Mouse (Mus musculus): Measurements from ENCODE around the gene 9230112D13Rik. TPM values are rescaled to one million over a fixed set of nuclear protein-coding genes. Genes with fewer than 3 reads are reported as not detected.
A peak's percentile ranks its signal among the peaks of the same experiment; 100 is the strongest.

9230112D13Rik gene
- polyA plus RNA-seq (2014; fragmentation: Nextera tagmentation; extraction: Ambion mirVana): not detected in 2 replicates

DNA sequence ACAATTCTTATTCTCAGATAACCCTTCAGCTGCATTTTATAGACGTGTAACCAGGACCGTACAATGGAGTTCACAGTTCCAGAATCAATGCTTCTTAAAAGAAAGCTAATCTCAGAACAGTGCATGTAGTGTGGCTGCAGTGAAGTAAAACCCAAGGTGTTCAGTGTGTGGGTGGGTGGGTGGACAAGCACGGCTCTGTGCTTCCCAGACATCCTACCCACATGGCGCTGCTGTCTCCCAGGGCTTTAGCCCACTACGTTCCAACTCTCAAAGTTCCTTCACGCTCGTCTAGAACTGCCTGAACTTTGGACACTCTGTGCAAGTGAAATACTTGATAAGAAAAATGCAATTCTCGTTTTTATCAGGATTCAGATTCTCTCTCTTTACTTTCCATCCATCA lies at the start of gene 9230112D13Rik:
9230112D13Rik (minus strand) TSS at position 101 of the 400 bp plus-strand sequence.
- Histone ChIP-seq H3K9me3 (ENCODE audit: control insufficient read depth, low read length) (no peaks in the 10 kb centered on the region), H3K4me3 (ENCODE audit: low read depth, low read length) (no peak within 1 kb of the TSS), H3K27ac (ENCODE audit: low read depth, low read length) (no peak within 1 kb of the TSS), H3K36me3 (ENCODE audit: control insufficient read depth, insufficient read depth, low read length) (no peaks in the 10 kb centered on the region), H3K4me2 (ENCODE audit: low read depth, low read length, severe bottlenecking) (no peak within 1 kb of the TSS), H3K4me1 (replicated peaks; ENCODE audit: control insufficient read depth, insufficient read depth, low read length) (no peaks in the 10 kb centered on the region), H3K27me3 (ENCODE audit: control insufficient read depth, insufficient read depth, low read length) (no peaks in the 10 kb centered on the region), H3K9ac (ENCODE audit: low read length) (no peak within 1 kb of the TSS)
- ATAC-seq (replicated peaks; ENCODE audit: low FRiP score) (no peak), DNase-seq (ENCODE audit: low spot score) (no peak)
- WGBS: 91% methylated on average over 8 of the region's 8 CpGs

DNA sequence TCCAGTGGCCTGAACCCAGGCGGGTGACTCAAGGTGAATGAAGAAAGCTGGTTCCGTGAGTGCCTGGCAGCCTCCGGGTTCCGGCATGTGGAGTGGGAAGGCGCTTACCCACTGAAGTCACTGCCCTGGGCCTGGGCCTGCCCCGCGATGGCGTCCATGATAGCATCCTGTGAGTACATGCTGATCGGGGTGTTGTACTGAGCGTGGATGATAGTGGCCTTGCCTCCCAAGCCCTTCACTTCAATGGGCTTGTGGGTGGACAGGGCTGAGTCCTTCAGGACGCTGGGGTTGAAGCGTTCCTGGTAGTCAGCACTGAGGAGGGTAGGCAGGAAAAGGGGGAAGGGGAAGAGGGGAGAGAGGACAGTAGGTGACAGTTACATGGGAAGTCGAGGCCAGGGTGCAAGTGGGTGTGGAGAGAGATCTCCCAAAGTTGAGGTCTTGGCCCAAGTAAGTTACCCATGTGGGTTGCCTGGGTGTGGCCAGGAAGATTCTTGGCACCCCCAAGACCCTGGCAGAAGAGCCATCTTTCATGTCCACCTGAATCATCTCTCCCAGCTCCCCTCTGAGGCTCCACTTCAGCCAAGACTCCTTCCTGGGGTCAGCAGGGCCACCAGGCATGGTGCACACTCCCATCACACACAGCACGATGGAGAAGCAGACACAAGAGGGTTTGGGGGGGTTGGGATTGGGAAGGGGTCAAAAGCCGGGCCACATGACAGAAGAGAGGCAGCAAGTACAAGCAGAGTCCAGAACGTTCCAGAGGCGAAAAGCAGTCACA lies 49.2 kb upstream of the 9230112D13Rik start:
- H3K9me3 ChIP-seq (ENCODE audit: control insufficient read depth, low read length): no peaks in the 10 kb centered on the region
- H3K4me1 ChIP-seq (replicated peaks; ENCODE audit: control insufficient read depth, insufficient read depth, low read length): no peaks in the 10 kb centered on the region
- WGBS: 85% methylated on average over 17 of the region's 17 CpGs
- no peaks in the 10 kb centered on the region; the same call in 1 of the 2 replicates for H3K27me3 ChIP-seq (ENCODE audit: control insufficient read depth, insufficient read depth, low read length)
- H3K4me3 ChIP-seq (ENCODE audit: low read depth, low read length): no peak overlapping the region
- ATAC-seq (replicated peaks; ENCODE audit: low FRiP score) (no peak), DNase-seq (ENCODE audit: low spot score) (no peak)
- no peak overlapping the region for H3K9ac ChIP-seq (ENCODE audit: low read length)
- no peak overlapping the region for H3K4me2 ChIP-seq (ENCODE audit: low read depth, low read length, severe bottlenecking)
- H3K36me3 ChIP-seq (ENCODE audit: control insufficient read depth, insufficient read depth, low read length): no peaks in the 10 kb centered on the region
- no peak overlapping the region for H3K27ac ChIP-seq (ENCODE audit: low read depth, low read length)

DNA sequence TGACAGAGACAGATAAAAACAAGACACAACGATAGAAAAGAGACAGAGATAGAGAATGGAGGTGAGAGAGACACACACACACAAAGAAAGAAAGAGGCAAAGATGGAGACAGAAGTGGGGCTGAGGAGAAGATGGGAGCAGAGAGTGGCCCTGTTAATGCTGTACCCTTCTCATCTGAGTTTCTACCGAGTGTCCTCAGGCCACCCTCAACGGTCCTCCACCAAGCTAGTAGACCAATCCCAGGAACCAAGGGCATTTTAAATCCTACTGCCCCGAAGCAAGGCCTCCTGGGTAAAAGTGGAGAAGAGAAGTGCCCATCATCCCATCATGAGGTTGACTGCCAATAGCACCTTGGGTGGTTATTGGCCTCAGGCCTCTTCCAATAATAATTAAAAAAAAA lies 48.3 kb upstream of the 9230112D13Rik start:
- H3K9ac ChIP-seq (ENCODE audit: low read length): no peak overlapping the region
- no peak for ATAC-seq (replicated peaks; ENCODE audit: low FRiP score)
- no peaks in the 10 kb centered on the region for H3K36me3 ChIP-seq (ENCODE audit: control insufficient read depth, insufficient read depth, low read length)
- no peaks in the 10 kb centered on the region; the same call in 1 of the 2 replicates for H3K27me3 ChIP-seq (ENCODE audit: control insufficient read depth, insufficient read depth, low read length)
- H3K4me2 ChIP-seq (ENCODE audit: low read depth, low read length, severe bottlenecking): no peak overlapping the region
- WGBS: 82% methylated on average over 4 of the region's 4 CpGs
- no peak for DNase-seq (ENCODE audit: low spot score)
- H3K4me3 ChIP-seq (ENCODE audit: low read depth, low read length): no peak overlapping the region
- H3K4me1 ChIP-seq (replicated peaks; ENCODE audit: control insufficient read depth, insufficient read depth, low read length): no peaks in the 10 kb centered on the region
- no peak overlapping the region for H3K27ac ChIP-seq (ENCODE audit: low read depth, low read length)
- H3K9me3 ChIP-seq (ENCODE audit: control insufficient read depth, low read length): no peaks in the 10 kb centered on the region

DNA sequence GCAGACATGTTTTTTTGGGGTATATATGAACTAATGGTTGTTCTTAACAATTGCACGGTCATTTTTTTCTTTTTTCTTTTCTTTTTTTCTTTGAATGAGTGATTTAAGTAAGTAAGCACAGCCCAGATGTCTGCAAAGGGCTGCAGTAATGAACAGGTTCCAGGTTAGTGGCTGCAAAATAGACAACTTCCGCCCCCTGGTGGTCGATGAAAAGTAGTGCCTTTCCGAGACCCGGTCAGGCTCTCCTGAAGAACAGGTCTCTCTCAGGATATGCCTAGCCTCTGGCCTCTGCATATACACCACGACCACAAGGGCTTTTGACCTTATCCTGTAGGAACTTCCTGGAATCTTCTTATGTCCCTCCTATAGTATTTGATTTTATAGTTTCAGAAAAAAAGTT lies 47.7 kb upstream of the 9230112D13Rik start:
- Histone ChIP-seq H3K27ac (ENCODE audit: low read depth, low read length) (no peak overlapping the region), H3K4me2 (ENCODE audit: low read depth, low read length, severe bottlenecking) (peak overlapping the region; percentile 41; the same call in 1 of the 2 replicates), H3K9ac (ENCODE audit: low read length) (no peak overlapping the region), H3K36me3 (ENCODE audit: control insufficient read depth, insufficient read depth, low read length) (no peaks in the 10 kb centered on the region), H3K4me1 (replicated peaks; ENCODE audit: control insufficient read depth, insufficient read depth, low read length) (no peaks in the 10 kb centered on the region), H3K9me3 (ENCODE audit: control insufficient read depth, low read length) (no peaks in the 10 kb centered on the region), H3K4me3 (ENCODE audit: low read depth, low read length) (no peak overlapping the region), H3K27me3 (ENCODE audit: control insufficient read depth, insufficient read depth, low read length) (no peaks in the 10 kb centered on the region; the same call in 1 of the 2 replicates)
- ATAC-seq (replicated peaks; ENCODE audit: low FRiP score): peak; percentile 66
- 1% methylated on average over 6 of the region's 6 CpGs for WGBS
- DNase-seq (ENCODE audit: low spot score): peak; percentile 88

DNA sequence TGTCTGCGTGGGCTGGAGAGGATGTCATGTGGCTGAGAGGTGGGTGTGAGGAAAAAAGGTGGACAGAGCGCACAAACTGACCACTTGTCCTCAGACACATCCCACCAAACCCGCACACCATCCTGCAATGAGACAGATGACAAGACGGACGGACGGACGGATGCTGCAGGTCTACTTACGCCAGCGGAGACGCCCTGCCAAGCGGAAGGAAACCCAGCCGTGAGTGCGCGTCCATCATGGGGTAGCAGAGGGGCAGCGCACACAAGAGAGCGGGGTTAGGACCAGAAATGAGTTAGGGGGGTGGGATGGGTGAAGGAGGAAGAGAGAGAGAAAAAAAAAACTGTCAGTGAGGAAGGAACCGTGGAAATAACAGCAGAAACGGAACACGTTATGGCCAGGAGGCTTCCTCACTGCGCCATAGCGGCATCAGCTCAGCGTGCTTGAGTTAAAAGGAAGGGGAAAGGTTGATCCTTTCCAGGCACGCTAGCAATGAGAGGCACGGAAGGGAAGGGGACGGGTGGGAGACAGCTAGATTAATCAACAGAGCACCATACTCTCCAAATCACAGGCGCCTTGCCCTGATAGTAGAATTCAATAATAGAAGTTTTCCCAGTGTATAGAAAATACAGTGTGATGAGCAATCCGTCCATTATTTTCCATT lies 47.1 kb upstream of the 9230112D13Rik start:
- Histone ChIP-seq H3K27ac (ENCODE audit: low read depth, low read length) (no peak overlapping the region), H3K9me3 (ENCODE audit: control insufficient read depth, low read length) (no peaks in the 10 kb centered on the region), H3K4me1 (replicated peaks; ENCODE audit: control insufficient read depth, insufficient read depth, low read length) (no peaks in the 10 kb centered on the region), H3K4me3 (ENCODE audit: low read depth, low read length) (peak overlapping the region; percentile 11; the same call in 1 of the 2 replicates), H3K27me3 (ENCODE audit: control insufficient read depth, insufficient read depth, low read length) (no peaks in the 10 kb centered on the region; the same call in 1 of the 2 replicates), H3K9ac (ENCODE audit: low read length) (no peak overlapping the region; the same call in 1 of the 2 replicates), H3K4me2 (ENCODE audit: low read depth, low read length, severe bottlenecking) (peak overlapping the region; percentile 41), H3K36me3 (ENCODE audit: control insufficient read depth, insufficient read depth, low read length) (no peaks in the 10 kb centered on the region)
- WGBS: 39% methylated on average over 27 of the region's 27 CpGs
- ATAC-seq (replicated peaks; ENCODE audit: low FRiP score) (no peak), DNase-seq (ENCODE audit: low spot score) (no peak)

DNA sequence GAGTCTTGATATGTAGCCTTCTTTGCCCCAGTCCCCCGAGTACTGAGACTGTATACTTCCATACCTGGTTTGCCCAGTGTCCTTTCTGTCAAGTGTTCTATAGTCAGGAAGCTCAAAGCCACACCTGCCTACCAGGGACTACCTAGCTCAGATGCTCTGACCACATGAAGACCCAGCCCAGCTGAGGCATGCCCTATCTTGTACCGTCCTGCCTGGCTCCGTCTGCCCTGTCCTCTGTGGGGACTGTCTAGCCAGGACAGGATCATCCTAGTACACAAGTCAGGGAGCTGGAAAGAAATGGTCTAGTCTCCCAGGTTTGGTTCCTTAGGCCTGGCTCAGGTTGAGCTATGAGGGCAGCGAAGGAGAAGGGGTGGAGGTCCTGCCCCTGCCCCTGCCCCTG lies 46.0 kb upstream of the 9230112D13Rik start:
- no peak for DNase-seq (ENCODE audit: low spot score)
- Histone ChIP-seq H3K9ac (ENCODE audit: low read length) (no peak overlapping the region), H3K4me1 (replicated peaks; ENCODE audit: control insufficient read depth, insufficient read depth, low read length) (no peaks in the 10 kb centered on the region), H3K27ac (ENCODE audit: low read depth, low read length) (no peak overlapping the region), H3K9me3 (ENCODE audit: control insufficient read depth, low read length) (no peaks in the 10 kb centered on the region), H3K36me3 (ENCODE audit: control insufficient read depth, insufficient read depth, low read length) (no peaks in the 10 kb centered on the region), H3K4me3 (ENCODE audit: low read depth, low read length) (no peak overlapping the region), H3K4me2 (ENCODE audit: low read depth, low read length, severe bottlenecking) (no peak overlapping the region), H3K27me3 (ENCODE audit: control insufficient read depth, insufficient read depth, low read length) (no peaks in the 10 kb centered on the region; the same call in 1 of the 2 replicates)
- no peak for ATAC-seq (replicated peaks; ENCODE audit: low FRiP score)
- WGBS: 75% methylated on average over 4 of the region's 4 CpGs

DNA sequence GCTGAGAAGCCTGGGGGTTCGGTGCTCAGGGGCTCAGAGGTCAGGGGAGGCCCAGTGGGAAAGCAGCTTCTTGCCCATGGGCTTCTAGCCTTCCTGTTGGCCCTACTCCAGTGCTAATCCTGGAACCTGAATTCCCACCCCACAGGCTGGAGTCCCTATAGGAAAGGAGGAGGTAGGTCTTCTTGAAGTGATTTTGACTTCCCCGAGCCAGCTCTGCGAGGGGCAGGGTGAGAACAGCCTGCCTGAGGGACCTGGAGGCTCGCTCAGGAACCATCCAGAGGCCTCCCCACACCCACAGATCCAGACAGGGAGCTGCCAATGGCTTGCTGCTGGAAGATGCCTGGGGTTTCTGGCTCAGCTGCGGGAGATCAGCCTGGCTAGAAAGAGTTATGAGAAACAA lies 45.1 kb upstream of the 9230112D13Rik start:
- Histone ChIP-seq H3K9ac (ENCODE audit: low read length) (no peak overlapping the region), H3K36me3 (ENCODE audit: control insufficient read depth, insufficient read depth, low read length) (no peaks in the 10 kb centered on the region), H3K27me3 (ENCODE audit: control insufficient read depth, insufficient read depth, low read length) (no peaks in the 10 kb centered on the region; the same call in 1 of the 2 replicates), H3K4me3 (ENCODE audit: low read depth, low read length) (no peak overlapping the region), H3K9me3 (ENCODE audit: control insufficient read depth, low read length) (no peaks in the 10 kb centered on the region), H3K4me1 (replicated peaks; ENCODE audit: control insufficient read depth, insufficient read depth, low read length) (no peaks in the 10 kb centered on the region), H3K4me2 (ENCODE audit: low read depth, low read length, severe bottlenecking) (no peak overlapping the region), H3K27ac (ENCODE audit: low read depth, low read length) (no peak overlapping the region)
- 66% methylated on average over 5 of the region's 5 CpGs for WGBS
- ATAC-seq (replicated peaks; ENCODE audit: low FRiP score) (no peak), DNase-seq (ENCODE audit: low spot score) (no peak)

DNA sequence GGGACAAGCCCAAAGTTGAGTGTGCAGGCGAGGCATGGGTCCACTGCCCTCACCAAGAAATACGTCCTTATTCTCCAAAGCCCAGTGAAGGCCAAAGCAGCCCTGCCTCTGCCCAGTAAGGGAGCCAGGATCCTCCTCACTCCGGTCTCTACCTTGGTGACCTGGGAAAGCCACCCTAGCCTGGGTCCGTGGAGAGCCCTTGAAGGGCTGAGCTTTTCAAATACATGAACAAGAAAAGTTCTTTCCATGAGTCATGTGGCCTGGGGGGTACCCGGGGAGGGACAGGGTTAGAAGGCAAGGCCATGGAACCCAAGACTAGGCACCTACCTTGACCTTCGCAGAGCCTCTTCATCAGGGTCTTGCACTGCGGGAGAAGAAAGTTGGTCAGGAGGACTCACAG lies 43.9 kb upstream of the 9230112D13Rik start:
- Histone ChIP-seq H3K36me3 (ENCODE audit: control insufficient read depth, insufficient read depth, low read length) (no peaks in the 10 kb centered on the region), H3K9ac (ENCODE audit: low read length) (no peak overlapping the region), H3K4me2 (ENCODE audit: low read depth, low read length, severe bottlenecking) (no peak overlapping the region), H3K27ac (ENCODE audit: low read depth, low read length) (no peak overlapping the region), H3K4me3 (ENCODE audit: low read depth, low read length) (no peak overlapping the region), H3K4me1 (replicated peaks; ENCODE audit: control insufficient read depth, insufficient read depth, low read length) (no peaks in the 10 kb centered on the region), H3K9me3 (ENCODE audit: control insufficient read depth, low read length) (no peaks in the 10 kb centered on the region), H3K27me3 (ENCODE audit: control insufficient read depth, insufficient read depth, low read length) (no peaks in the 10 kb centered on the region; the same call in 1 of the 2 replicates)
- WGBS: 91% methylated on average over 7 of the region's 7 CpGs
- no peak for DNase-seq (ENCODE audit: low spot score)
- no peak for ATAC-seq (replicated peaks; ENCODE audit: low FRiP score)
